Mouse (Mus musculus) sigmoid colon, adult 10 weeks (tissue): ENCODE measurements around the gene Cbr3. TPM values are rescaled to one million over a fixed set of nuclear protein-coding genes. Genes with fewer than 3 reads are reported as not detected.

Experiments
- polyA plus RNA-seq: library from polyadenylated mRNA; stranded (reverse); fragments of 350-450 nt; fragmentation: Illumina TruSeq; extraction: RNeasy Lipid Tissue Mini Kit (QIAGEN cat#74804); gene quantifications from one replicate; pipeline ENCODE4 v1.2.3, GENCODE M21; 2014; ENCODE audit warnings: low read depth, low replicate concordance

Cbr3 gene
- polyA plus RNA-seq: 4.3 TPM

GRCm38 (mm10) chr16:93682689-93683507 lies at the start of gene Cbr3:
Gene Cbr3 (plus strand): TSS chr16:93683215.

GRCm38 (mm10) chr16:93711411-93712188 lies 28.6 kb downstream of the Cbr3 start, which contains the start of gene Dop1b:
Gene Dop1b (plus strand): TSS chr16:93711904.

Other genes starting within 250 kb of the Cbr3 start
- 2.0 TPM for gene Setd4, start 79.2 kb upstream of the Cbr3 start, polyA plus RNA-seq
- gene Cbr1, start 77.4 kb upstream of the Cbr3 start, polyA plus RNA-seq: 46.7 TPM
- not detected for gene Gm5678, start 55.1 kb upstream of the Cbr3 start, polyA plus RNA-seq
- 30.3 TPM for gene Dop1b, start 28.7 kb downstream of the Cbr3 start, polyA plus RNA-seq
- 162 TPM for gene Morc3, start 148.9 kb downstream of the Cbr3 start, polyA plus RNA-seq
- 2.1 TPM for gene Chaf1b, start 200.7 kb downstream of the Cbr3 start, polyA plus RNA-seq